Mouse (Mus musculus) liver, embryonic 14.5 days (tissue): ENCODE data around the gene B230219D22Rik.

Source experiments
- CTCF ChIP-seq: IDR thresholded peaks from 2 replicates; pipeline ENCODE4 v1.5.1; 2016; ENCODE audit warnings: antibody characterized with exemption, low read depth, control low read depth
- EP300 ChIP-seq: IDR thresholded peaks from 2 replicates; pipeline ENCODE4 v1.6.1; 2016; ENCODE audit warnings: antibody characterized with exemption, low read depth

- TF ChIP-seq CTCF, result no peak
- TF ChIP-seq EP300, result no peak
Observed at GRCm38 (mm10) chr13:55693243-55693721, 358 bp downstream of the B230219D22Rik start.
